Mouse (Mus musculus) megakaryocyte progenitor cell, adult 5-6 weeks (primary cell): ENCODE data around the gene Lsm14a. TPM values are rescaled to one million over a fixed set of nuclear protein-coding genes. Genes with fewer than 3 reads are reported as not detected.

Source experiments
- ATAC-seq: replicated peaks from 2 replicates; pipeline ENCODE4 v1.8.0; 2016; ENCODE audit warnings: mild to moderate bottlenecking, moderate TSS enrichment, inconsistent platforms; ENCODE audit not compliant: poor library complexity
- total RNA-seq, 2 experiments: library from RNA; stranded (forward) in 1 of 2; stranded (reverse) in 1 of 2; fragments of 157-497, 149-512 nt in 1 of 2; fragments of 200-1000 nt in 1 of 2; gene quantifications; 2 replicates each; pipeline versions ENCODE4 v1.2.3 to v1.2.4; 2015 to 2017

Gene Lsm14a
- 104 and 106 TPM in 2 replicates for total RNA-seq (2015)
- 51.3 and 61.7 TPM in 2 replicates for total RNA-seq (2017)

- ATAC-seq: no peak
Observed at GRCm38 (mm10) chr7:34393215-34393614, at the start of gene Lsm14a. Gene Lsm14a, minus strand, starts transcription at chr7:34393315.

GRCm38 (mm10) chr7:34438903-34439302 lies 45.8 kb upstream of the Lsm14a start:
- ATAC-seq: no peak

GRCm38 (mm10) chr7:34433597-34433996 lies 40.5 kb upstream of the Lsm14a start:
- ATAC-seq: no peak

- ATAC-seq: no peak
Observed at GRCm38 (mm10) chr7:34421201-34421600, 28.1 kb upstream of the Lsm14a start.

GRCm38 (mm10) chr7:34407492-34407891 lies 14.4 kb upstream of the Lsm14a start:
- ATAC-seq: peak; percentile 96

GRCm38 (mm10) chr7:34403876-34404275 lies 10.8 kb upstream of the Lsm14a start:
- ATAC-seq: no peak

- ATAC-seq: peak; percentile 76
Observed at GRCm38 (mm10) chr7:34400070-34400469, 7.0 kb upstream of the Lsm14a start.

- ATAC-seq: peak; percentile 81
Observed at GRCm38 (mm10) chr7:34398831-34399230, 5.7 kb upstream of the Lsm14a start.

- no peak for ATAC-seq
Observed at GRCm38 (mm10) chr7:34396791-34397190, 3.7 kb upstream of the Lsm14a start.

GRCm38 (mm10) chr7:34395761-34396160 lies 2.6 kb upstream of the Lsm14a start:
- no peak for ATAC-seq

GRCm38 (mm10) chr7:34394636-34395035 lies 1.5 kb upstream of the Lsm14a start:
- no peak for ATAC-seq

GRCm38 (mm10) chr7:34394091-34394490 lies 976 bp upstream of the Lsm14a start:
- ATAC-seq: no peak

GRCm38 (mm10) chr7:34392335-34392734 lies 780 bp downstream of the Lsm14a start:
- ATAC-seq: no peak

- no peak for ATAC-seq
Observed at GRCm38 (mm10) chr7:34391711-34392110, 1.4 kb downstream of the Lsm14a start.

GRCm38 (mm10) chr7:34390834-34391155 lies 2.3 kb downstream of the Lsm14a start:
- peak; percentile 17 for ATAC-seq

GRCm38 (mm10) chr7:34390111-34390833 lies 2.8 kb downstream of the Lsm14a start:
- ATAC-seq: no peak

GRCm38 (mm10) chr7:34389277-34390085 lies 3.6 kb downstream of the Lsm14a start:
- ATAC-seq: peak; percentile 82

- ATAC-seq: peak; percentile 37
Observed at GRCm38 (mm10) chr7:34388445-34389276, 4.5 kb downstream of the Lsm14a start.

GRCm38 (mm10) chr7:34387784-34388444 lies 5.2 kb downstream of the Lsm14a start:
- no peak for ATAC-seq

- peak; percentile 18; the same call in 1 of the 2 replicates for ATAC-seq
Observed at GRCm38 (mm10) chr7:34382803-34383202, 10.3 kb downstream of the Lsm14a start.

- no peak for ATAC-seq
Observed at GRCm38 (mm10) chr7:34381733-34382132, 11.4 kb downstream of the Lsm14a start.
